Mouse (Mus musculus) monocyte, adult 5-6 weeks (primary cell): Measurements from ENCODE around the gene Ctnnd2. TPM values are rescaled to one million over a fixed set of nuclear protein-coding genes. Genes with fewer than 3 reads are reported as not detected.

ENCODE experiments used
- ATAC-seq: fragments of 153-309, 156-312 bp; replicated peaks from 2 replicates; pipeline ENCODE4 v1.8.0; 2017; ENCODE audit warnings: mild to moderate bottlenecking; ENCODE audit not compliant: low TSS enrichment, insufficient number of reproducible peaks, severe bottlenecking, poor library complexity, low FRiP score
- total RNA-seq: library from RNA; stranded (forward); fragments of 200-1000, 200-491, 200-594 nt; gene quantifications from 3 replicates; pipeline ENCODE4 v1.2.3, GENCODE M21; 2017

Ctnnd2 gene
- total RNA-seq, 1 experiment from 2014 or later = not detected

- ATAC-seq = peak; percentile 97
Measured at GRCm38 (mm10) chr15:30610613-30611012, 438.2 kb downstream of the Ctnnd2 start.

- no peak for ATAC-seq
Measured at GRCm38 (mm10) chr15:30615451-30615850, 443.1 kb downstream of the Ctnnd2 start.

GRCm38 (mm10) chr15:30616861-30617260 lies 444.5 kb downstream of the Ctnnd2 start:
- 0 out of 2 replicates have a peak, but pooled peaks have one; percentile 35 for ATAC-seq

- ATAC-seq = no peak
Measured at GRCm38 (mm10) chr15:30617932-30618331, 445.5 kb downstream of the Ctnnd2 start.

GRCm38 (mm10) chr15:30628524-30628923 lies 456.1 kb downstream of the Ctnnd2 start:
- no peak for ATAC-seq

- ATAC-seq = no peak
Measured at GRCm38 (mm10) chr15:30632113-30632735, 459.8 kb downstream of the Ctnnd2 start.

- no peak for ATAC-seq
Measured at GRCm38 (mm10) chr15:30633917-30634316, 461.5 kb downstream of the Ctnnd2 start.

GRCm38 (mm10) chr15:30634522-30634921 lies 462.1 kb downstream of the Ctnnd2 start:
- no peak for ATAC-seq

- no peak for ATAC-seq
Measured at GRCm38 (mm10) chr15:30640651-30641050, 468.3 kb downstream of the Ctnnd2 start.

- no peak for ATAC-seq
Measured at GRCm38 (mm10) chr15:30645688-30646087, 473.3 kb downstream of the Ctnnd2 start.

- no peak for ATAC-seq
Measured at GRCm38 (mm10) chr15:30646501-30647431, 474.4 kb downstream of the Ctnnd2 start.

- no peak for ATAC-seq
Measured at GRCm38 (mm10) chr15:30647679-30648311, 475.4 kb downstream of the Ctnnd2 start.

GRCm38 (mm10) chr15:30649964-30650363 lies 477.6 kb downstream of the Ctnnd2 start:
- ATAC-seq = no peak

GRCm38 (mm10) chr15:30655433-30655832 lies 483.0 kb downstream of the Ctnnd2 start:
- ATAC-seq = no peak

GRCm38 (mm10) chr15:30657588-30657987 lies 485.2 kb downstream of the Ctnnd2 start:
- ATAC-seq = no peak

- ATAC-seq = no peak
Measured at GRCm38 (mm10) chr15:30660539-30661149, 488.3 kb downstream of the Ctnnd2 start.

- no peak for ATAC-seq
Measured at GRCm38 (mm10) chr15:30661689-30662422, 489.5 kb downstream of the Ctnnd2 start.

GRCm38 (mm10) chr15:30667819-30668587 lies 495.6 kb downstream of the Ctnnd2 start:
- ATAC-seq = no peak
